Mouse (Mus musculus): ENCODE results near the gene Tjp3. TPM values are rescaled to one million over a fixed set of nuclear protein-coding genes. Genes with fewer than 3 reads are reported as not detected.

Gene Tjp3
- polyA plus RNA-seq, 1 experiment: 13.2 TPM

DNA sequence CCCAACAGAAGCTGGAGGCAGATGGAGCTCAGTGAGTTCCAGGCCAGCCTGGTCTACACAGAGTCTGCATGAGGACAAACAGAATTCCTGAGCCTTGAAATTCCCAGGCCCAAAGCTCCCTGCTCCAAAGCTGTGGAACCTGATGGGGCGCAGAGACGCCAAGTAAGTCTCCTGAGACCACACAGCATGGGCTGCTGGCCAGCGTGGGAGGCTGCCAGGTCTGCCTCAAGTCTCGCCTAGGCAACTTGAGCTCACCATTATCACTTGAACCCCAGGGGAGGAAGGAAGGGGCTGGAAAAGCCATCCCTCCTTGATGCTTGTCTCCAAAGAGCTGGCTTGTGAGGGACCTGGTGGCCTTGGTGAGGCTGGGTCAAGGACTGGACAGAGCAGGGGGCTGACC lies 38.6 kb upstream of the Tjp3 start:
- Histone ChIP-seq H3K27me3 (replicated peaks; ENCODE audit: control insufficient read depth, insufficient read depth, low read length) (no peaks in the 10 kb centered on the region), H3K36me3 (ENCODE audit: control insufficient read depth, insufficient read depth, low read length) (no peaks in the 10 kb centered on the region; the same call in 1 of the 2 replicates), H3K27ac (ENCODE audit: insufficient read depth, low read depth, low read length) (peak overlapping the region; percentile 52), H3K4me3 (ENCODE audit: insufficient read depth, low read depth, low read length) (peak overlapping the region; percentile 39; the same call in 1 of the 2 replicates), H3K4me1 (ENCODE audit: control insufficient read depth, insufficient read depth, low read length) (no peaks in the 10 kb centered on the region)
- peak; percentile 72 for DNase-seq
- 53% methylated on average over 4 of the region's 4 CpGs for WGBS
- TF ChIP-seq POLR2A (IDR thresholded peaks at IDR 0.05; ENCODE audit: low read depth, low read length) (no peak), CTCF (conservative IDR thresholded peaks at IDR 0.05; ENCODE audit: insufficient read depth, insufficient read length, low read depth, low read length) (no peak)

DNA sequence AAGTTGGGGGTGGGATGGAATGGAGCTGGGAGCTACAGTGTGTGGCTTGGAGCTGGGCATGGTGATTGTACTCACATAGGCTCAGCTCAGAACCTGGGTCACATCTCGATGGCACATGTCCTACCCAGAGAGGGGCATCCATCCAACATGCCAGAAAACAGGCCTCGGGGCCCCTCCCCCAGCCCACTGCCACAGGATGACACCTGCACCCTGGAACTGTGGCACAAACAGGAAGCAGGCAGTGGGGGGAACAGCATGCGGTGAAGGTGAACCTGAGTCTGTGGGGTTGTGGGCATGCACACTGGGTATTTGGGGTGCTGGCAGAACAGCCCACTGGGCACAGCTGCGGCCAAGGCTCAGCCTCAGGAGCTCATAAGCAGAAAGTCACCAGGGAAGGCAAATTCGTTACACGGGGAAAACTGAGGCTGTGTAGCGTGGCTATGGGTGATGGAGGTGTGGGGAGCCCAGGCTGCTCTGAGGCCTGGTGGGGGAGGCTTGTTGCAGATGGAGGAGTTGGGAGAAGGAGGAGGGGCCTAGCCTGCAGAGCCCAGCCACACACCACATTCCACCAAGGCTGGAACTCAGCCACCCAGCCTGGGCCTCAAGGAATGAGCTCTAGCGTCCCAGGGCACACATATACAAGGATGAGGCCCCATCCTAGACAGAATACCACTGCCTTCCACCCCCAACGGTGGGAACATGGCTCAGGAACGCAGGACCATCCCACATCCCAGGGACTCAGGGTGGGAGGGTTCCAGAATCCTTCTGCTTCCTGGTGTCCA lies 38.0 kb upstream of the Tjp3 start:
- peak; percentile 31 for DNase-seq
- Histone ChIP-seq H3K27ac (ENCODE audit: insufficient read depth, low read depth, low read length) (peak overlapping the region; percentile 52), H3K4me3 (ENCODE audit: insufficient read depth, low read depth, low read length) (peak overlapping the region; percentile 39), H3K36me3 (ENCODE audit: control insufficient read depth, insufficient read depth, low read length) (no peaks in the 10 kb centered on the region; the same call in 1 of the 2 replicates), H3K27me3 (replicated peaks; ENCODE audit: control insufficient read depth, insufficient read depth, low read length) (no peaks in the 10 kb centered on the region), H3K4me1 (ENCODE audit: control insufficient read depth, insufficient read depth, low read length) (no peaks in the 10 kb centered on the region)
- WGBS: 47% methylated on average over 10 of the region's 10 CpGs
- TF ChIP-seq CTCF (conservative IDR thresholded peaks at IDR 0.05; ENCODE audit: insufficient read depth, insufficient read length, low read depth, low read length) (no peak), POLR2A (IDR thresholded peaks at IDR 0.05; ENCODE audit: low read depth, low read length) (no peak)

DNA sequence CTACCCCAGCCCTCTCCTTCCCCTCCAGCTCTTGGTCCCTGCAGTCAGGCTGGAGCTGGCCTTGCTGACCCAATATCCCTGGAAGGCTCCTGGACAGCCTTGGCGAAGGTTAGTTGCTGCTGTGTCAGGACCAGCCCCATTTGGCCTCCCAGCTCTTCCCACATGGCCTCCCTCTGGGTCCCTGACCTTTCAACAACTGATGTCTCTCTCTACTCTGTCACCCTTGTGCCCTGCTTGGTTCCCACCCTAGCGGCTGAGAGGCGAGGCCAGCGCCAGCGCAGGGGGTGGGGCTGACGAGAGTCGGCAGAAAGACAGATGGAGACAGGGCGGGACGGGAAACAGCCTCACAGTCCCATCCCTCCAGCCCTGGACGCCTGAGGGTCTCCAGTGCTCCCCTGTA lies 37.0 kb upstream of the Tjp3 start, which contains the start of gene Tbxa2r:
Gene Tbxa2r, plus strand, starts transcription at position 346 of the 400 bp plus-strand sequence.
- no peak for TF ChIP-seq CTCF (conservative IDR thresholded peaks at IDR 0.05; ENCODE audit: insufficient read depth, insufficient read length, low read depth, low read length)
- TF ChIP-seq POLR2A (IDR thresholded peaks at IDR 0.05; ENCODE audit: low read depth, low read length): peak; percentile 42
- peak; percentile 84 for DNase-seq
- Histone ChIP-seq H3K4me3 (ENCODE audit: insufficient read depth, low read depth, low read length) (peak within 1 kb of the TSS; percentile 39), H3K36me3 (ENCODE audit: control insufficient read depth, insufficient read depth, low read length) (no peaks in the 10 kb centered on the region; the same call in 1 of the 2 replicates), H3K4me1 (ENCODE audit: control insufficient read depth, insufficient read depth, low read length) (no peaks in the 10 kb centered on the region), H3K27ac (ENCODE audit: insufficient read depth, low read depth, low read length) (peak within 1 kb of the TSS; percentile 61), H3K27me3 (replicated peaks; ENCODE audit: control insufficient read depth, insufficient read depth, low read length) (no peaks in the 10 kb centered on the region)
- WGBS: 29% methylated on average over 10 of the region's 10 CpGs

DNA sequence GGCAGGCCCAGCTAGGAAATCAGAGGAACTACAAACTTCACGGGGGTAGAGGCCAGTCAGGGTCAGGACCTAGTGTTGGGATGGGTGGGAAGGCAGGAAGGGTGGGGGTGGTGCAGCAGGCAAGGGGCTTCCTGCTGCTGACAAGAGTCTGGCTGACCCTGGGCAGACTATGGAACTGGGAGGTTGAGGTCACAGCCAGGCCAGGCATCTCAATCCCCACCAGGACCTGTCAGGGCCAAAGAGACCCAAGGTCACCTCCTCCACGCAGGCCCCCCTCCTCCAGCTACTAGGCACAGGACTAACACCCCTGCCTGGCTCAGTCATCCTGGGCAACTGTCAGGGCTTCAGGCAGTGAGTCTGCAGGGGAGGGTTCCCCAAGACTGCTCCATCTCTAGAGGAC lies 36.6 kb upstream of the Tjp3 start:
- TF ChIP-seq POLR2A (IDR thresholded peaks at IDR 0.05; ENCODE audit: low read depth, low read length): no peak
- TF ChIP-seq CTCF (conservative IDR thresholded peaks at IDR 0.05; ENCODE audit: insufficient read depth, insufficient read length, low read depth, low read length): no peak
- Histone ChIP-seq H3K4me1 (ENCODE audit: control insufficient read depth, insufficient read depth, low read length) (no peaks in the 10 kb centered on the region), H3K36me3 (ENCODE audit: control insufficient read depth, insufficient read depth, low read length) (no peaks in the 10 kb centered on the region; the same call in 1 of the 2 replicates), H3K27ac (ENCODE audit: insufficient read depth, low read depth, low read length) (peak overlapping the region; percentile 61), H3K27me3 (replicated peaks; ENCODE audit: control insufficient read depth, insufficient read depth, low read length) (no peaks in the 10 kb centered on the region), H3K4me3 (ENCODE audit: insufficient read depth, low read depth, low read length) (peak overlapping the region; percentile 39)
- DNase-seq: peak; percentile 74
- WGBS: 30% methylated on average over 2 of the region's 2 CpGs

DNA sequence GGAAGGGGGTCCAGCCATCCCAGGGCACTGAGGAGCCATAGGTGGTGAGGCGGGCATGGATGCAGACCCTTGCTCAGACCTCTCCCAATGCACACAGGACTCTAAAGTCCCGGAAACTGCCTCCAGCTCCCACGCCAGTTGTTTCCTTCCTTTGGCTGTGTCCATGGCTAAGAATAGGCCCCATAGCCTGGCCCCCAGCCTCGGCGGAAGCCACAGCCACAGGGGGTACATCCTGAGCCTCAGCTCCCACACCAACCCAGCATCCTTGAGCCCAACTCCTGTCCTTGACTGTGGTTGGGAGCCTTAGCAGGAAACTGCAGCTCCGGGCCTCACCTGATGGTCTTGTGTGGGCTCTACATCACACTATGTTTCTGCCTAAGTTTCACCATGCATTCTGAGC lies 35.5 kb upstream of the Tjp3 start:
- H3K36me3 ChIP-seq (ENCODE audit: control insufficient read depth, insufficient read depth, low read length): no peaks in the 10 kb centered on the region; the same call in 1 of the 2 replicates

DNA sequence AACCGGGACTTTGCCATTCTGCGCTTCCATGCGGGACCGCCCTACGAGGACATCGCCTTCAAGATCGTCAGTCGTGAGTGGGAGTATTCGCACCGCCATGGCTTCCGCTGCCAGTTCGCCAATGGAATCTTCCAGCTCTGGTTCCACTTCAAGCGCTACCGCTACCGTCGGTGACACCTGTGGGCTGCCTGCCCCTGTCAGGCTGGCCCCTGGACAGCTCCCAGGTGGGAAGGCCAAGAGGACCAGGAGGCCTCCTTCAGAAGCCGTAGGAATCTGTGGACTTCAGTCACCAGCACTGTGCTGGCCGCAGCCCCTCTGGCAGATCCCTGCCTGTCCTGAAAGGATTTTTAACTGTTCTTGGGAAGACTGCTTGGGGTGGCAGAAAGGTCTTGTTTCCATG lies 34.4 kb upstream of the Tjp3 start:
- no peak for TF ChIP-seq POLR2A (IDR thresholded peaks at IDR 0.05; ENCODE audit: low read depth, low read length)
- no peak for TF ChIP-seq CTCF (conservative IDR thresholded peaks at IDR 0.05; ENCODE audit: insufficient read depth, insufficient read length, low read depth, low read length)
- H3K27me3 ChIP-seq (replicated peaks; ENCODE audit: control insufficient read depth, insufficient read depth, low read length): no peaks in the 10 kb centered on the region
- DNase-seq: no peak
- no peaks in the 10 kb centered on the region; the same call in 1 of the 2 replicates for H3K36me3 ChIP-seq (ENCODE audit: control insufficient read depth, insufficient read depth, low read length)
- H3K27ac ChIP-seq (ENCODE audit: insufficient read depth, low read depth, low read length): no peak overlapping the region
- 86% methylated on average over 18 of the region's 18 CpGs for WGBS
- H3K4me1 ChIP-seq (ENCODE audit: control insufficient read depth, insufficient read depth, low read length): no peaks in the 10 kb centered on the region
- H3K4me3 ChIP-seq (ENCODE audit: insufficient read depth, low read depth, low read length): no peak overlapping the region

More for the DNA sequence above, 35.5 kb upstream of the Tjp3 start:
- peak overlapping the region; percentile 79 for H3K27ac ChIP-seq (ENCODE audit: insufficient read depth, low read depth, low read length)
- TF ChIP-seq CTCF (conservative IDR thresholded peaks at IDR 0.05; ENCODE audit: insufficient read depth, insufficient read length, low read depth, low read length): no peak
- no peak for TF ChIP-seq POLR2A (IDR thresholded peaks at IDR 0.05; ENCODE audit: low read depth, low read length)
- DNase-seq: peak; percentile 86
- H3K4me1 ChIP-seq (ENCODE audit: control insufficient read depth, insufficient read depth, low read length): no peaks in the 10 kb centered on the region
- H3K27me3 ChIP-seq (replicated peaks; ENCODE audit: control insufficient read depth, insufficient read depth, low read length): no peaks in the 10 kb centered on the region
- WGBS: 73% methylated on average over 6 of the region's 6 CpGs
- peak overlapping the region; percentile 13; the same call in 1 of the 2 replicates for H3K4me3 ChIP-seq (ENCODE audit: insufficient read depth, low read depth, low read length)

DNA sequence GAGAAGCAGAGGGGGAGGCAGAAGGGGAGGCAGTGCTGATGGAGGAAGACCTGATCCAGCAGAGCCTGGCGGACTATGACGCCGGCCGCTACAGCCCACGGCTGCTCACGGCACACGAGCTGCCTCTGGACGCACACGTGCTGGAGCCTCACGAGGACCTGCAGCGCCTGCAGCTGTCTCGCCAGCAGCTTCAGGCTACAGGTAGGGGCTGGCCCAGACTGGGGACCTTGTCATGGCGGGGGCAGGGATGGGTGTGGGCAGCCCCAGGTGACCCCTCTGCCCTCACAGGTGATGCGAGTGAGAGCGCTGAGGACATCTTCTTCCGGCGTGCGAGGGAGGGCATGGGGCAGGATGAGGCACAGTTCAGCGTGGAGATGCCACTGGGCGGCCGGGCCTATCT lies 33.8 kb upstream of the Tjp3 start:
- Histone ChIP-seq H3K27ac (ENCODE audit: insufficient read depth, low read depth, low read length) (no peak overlapping the region), H3K4me1 (ENCODE audit: control insufficient read depth, insufficient read depth, low read length) (no peaks in the 10 kb centered on the region), H3K36me3 (ENCODE audit: control insufficient read depth, insufficient read depth, low read length) (no peaks in the 10 kb centered on the region; the same call in 1 of the 2 replicates), H3K4me3 (ENCODE audit: insufficient read depth, low read depth, low read length) (no peak overlapping the region), H3K27me3 (replicated peaks; ENCODE audit: control insufficient read depth, insufficient read depth, low read length) (no peaks in the 10 kb centered on the region)
- no peak for DNase-seq
- 90% methylated on average over 21 of the region's 21 CpGs for WGBS
- no peak for TF ChIP-seq POLR2A (IDR thresholded peaks at IDR 0.05; ENCODE audit: low read depth, low read length)
- TF ChIP-seq CTCF (conservative IDR thresholded peaks at IDR 0.05; ENCODE audit: insufficient read depth, insufficient read length, low read depth, low read length): no peak

Measured in kidney, adult 2 months (tissue).